Mouse (Mus musculus) embryonic facial prominence, embryonic 13.5 days (tissue): ENCODE results near the gene Mtmr4. TPM values are rescaled to one million over a fixed set of nuclear protein-coding genes. Genes with fewer than 3 reads are reported as not detected.
A peak's percentile ranks its signal among the peaks of the same experiment; 100 is the strongest.

Source experiments
- ATAC-seq: fragments of 200-750 bp; cut with Nextera tagmentation; 2 replicates; pipeline ENCODE4 v1.8.0; 2017; ENCODE audit warnings: low read depth; ENCODE audit not compliant: insufficient number of reproducible peaks, insufficient read depth, low FRiP score, low TSS enrichment
- H3K27ac ChIP-seq: fragments of 300-500 bp; sonication (generic); 2 replicates; pipeline ENCODE4 v1.5.1; 2015; ENCODE audit warnings: moderate library complexity, mild to moderate bottlenecking, inconsistent platforms
- H3K27me3 ChIP-seq: fragments of 300-500 bp; sonication (generic); 2 replicates; pipeline ENCODE4 v1.6.1; 2015; ENCODE audit warnings: mild to moderate bottlenecking, inconsistent platforms
- H3K36me3 ChIP-seq: fragments of 300-500 bp; sonication (generic); 2 replicates; pipeline ENCODE4 v1.6.1; 2015; ENCODE audit warnings: mild to moderate bottlenecking, inconsistent platforms
- H3K4me1 ChIP-seq: fragments of 300-500 bp; sonication (generic); 2 replicates; pipeline ENCODE4 v1.6.1; 2015; ENCODE audit warnings: inconsistent platforms
- H3K4me2 ChIP-seq: fragments of 300-500 bp; sonication (generic); 2 replicates; pipeline ENCODE4 v1.6.1; 2015; ENCODE audit warnings: moderate library complexity, mild to moderate bottlenecking, inconsistent platforms
- H3K4me3 ChIP-seq: fragments of 300-500 bp; sonication (generic); 2 replicates; pipeline ENCODE4 v1.5.1; 2015; ENCODE audit warnings: mild to moderate bottlenecking, inconsistent platforms
- H3K9ac ChIP-seq: fragments of 300-500 bp; sonication (generic); 2 replicates; pipeline ENCODE4 v1.6.1; 2015; ENCODE audit warnings: mild to moderate bottlenecking, inconsistent platforms
- H3K9me3 ChIP-seq: fragments of 300-500 bp; sonication (generic); 2 replicates; pipeline ENCODE4 v1.6.1; 2016; ENCODE audit warnings: inconsistent platforms
- WGBS: fragments of 180-500 bp; shearing (Covaris S2); methylation state at CpG from one replicate; pipeline ENCODE4 v1.1.7; 2015; ENCODE audit warnings: mixed read lengths; 5-methylcytosine and 5-hydroxymethylcytosine counted together
- polyA plus RNA-seq: library from polyadenylated mRNA; unstranded; fragments of >200 nt; fragmentation: Nextera tagmentation; extraction: Ambion mirVana; gene quantifications from 2 replicates; pipeline ENCODE4 v1.2.1, GENCODE M21; 2015

Mtmr4 gene
- 31.9 and 35.2 TPM in 2 replicates for polyA plus RNA-seq

DNA sequence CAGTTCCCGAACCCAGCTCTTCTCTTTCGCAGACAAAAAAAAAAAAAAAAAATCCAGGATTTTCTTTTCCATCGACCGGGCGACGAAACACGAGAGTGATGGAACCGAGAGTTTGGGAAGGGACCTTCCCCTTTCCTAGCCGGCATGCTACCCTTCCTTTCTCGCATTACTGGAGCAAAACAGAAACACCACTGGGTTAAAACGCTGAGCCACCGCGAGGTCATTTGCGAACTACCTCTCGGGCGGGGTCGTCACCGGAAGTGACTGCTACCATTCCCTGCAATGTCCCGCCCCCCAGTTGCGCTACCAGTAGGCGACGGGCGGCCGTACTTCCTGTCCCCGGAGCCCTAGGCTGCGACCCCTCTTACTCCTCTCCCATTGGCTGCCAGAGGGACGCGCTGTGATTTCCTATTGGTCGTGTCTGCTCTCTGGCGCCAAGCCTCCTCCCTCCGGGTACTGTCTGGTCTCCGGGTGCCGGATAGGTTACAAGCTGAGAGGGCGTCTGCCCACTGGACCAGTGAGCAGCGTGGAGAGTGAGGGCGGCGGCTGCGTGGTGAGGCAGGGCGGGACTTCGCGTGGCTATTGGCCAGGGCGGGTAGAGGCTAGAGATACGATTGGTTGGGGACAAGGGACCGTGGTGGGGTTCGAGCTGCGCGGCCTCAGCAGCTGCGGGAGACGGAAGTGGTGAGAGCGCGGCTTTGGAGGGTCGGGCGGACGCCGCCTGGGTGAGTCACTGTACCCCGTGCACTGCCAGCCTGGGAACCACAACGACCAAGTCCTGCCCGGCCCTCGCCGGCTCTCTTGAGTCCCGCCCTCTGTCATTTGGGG, at the start of gene Mtmr4:
TSS of gene Mtmr4 (plus strand) at position 637 of the 828 bp plus-strand sequence.
- H3K9me3 ChIP-seq: no peaks in the 10 kb centered on the region
- H3K9ac ChIP-seq: peak within 1 kb of the TSS; percentile 91
- H3K4me2 ChIP-seq: peak within 1 kb of the TSS; percentile 95
- H3K27me3 ChIP-seq: no peaks in the 10 kb centered on the region
- peak; percentile 98 for ATAC-seq
- H3K4me3 ChIP-seq: peak within 1 kb of the TSS; percentile 82
- H3K27ac ChIP-seq: peak within 1 kb of the TSS; percentile 96
- H3K36me3 ChIP-seq: 0 out of 2 replicates have a peak, but pooled peaks cover 8% of the 10 kb centered on the region
- under 1% methylated on average over 61 of the region's 61 CpGs for WGBS
- peaks cover 62% of the 10 kb centered on the region for H3K4me1 ChIP-seq

DNA sequence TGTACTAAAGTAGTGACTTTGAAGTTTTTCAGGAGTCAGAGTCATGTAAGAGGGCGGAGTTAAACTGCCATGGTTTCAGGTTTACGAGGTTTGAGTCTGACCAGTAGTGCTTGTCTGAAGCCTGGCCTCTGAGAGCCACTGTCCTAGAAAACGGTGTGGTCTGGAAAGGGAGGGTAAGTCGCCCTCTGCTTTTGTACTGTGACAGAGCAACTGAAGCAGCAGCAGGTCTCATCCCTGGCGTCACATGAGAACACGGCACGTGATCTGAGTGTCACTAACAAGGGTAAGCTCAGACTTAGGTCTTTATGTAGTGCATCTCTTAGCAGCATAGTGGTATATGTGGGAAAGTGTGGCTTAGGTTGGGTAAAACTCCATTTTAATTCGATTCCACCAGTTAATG, 49.7 kb upstream of the Mtmr4 start:
- no peak overlapping the region for H3K4me3 ChIP-seq
- H3K4me1 ChIP-seq: no peaks in the 10 kb centered on the region
- H3K9me3 ChIP-seq: no peaks in the 10 kb centered on the region
- ATAC-seq: no peak
- no peak overlapping the region for H3K4me2 ChIP-seq
- H3K27me3 ChIP-seq: no peaks in the 10 kb centered on the region
- no peak overlapping the region for H3K27ac ChIP-seq
- H3K9ac ChIP-seq: no peak overlapping the region
- no peaks in the 10 kb centered on the region for H3K36me3 ChIP-seq
- 33% methylated on average over 8 of the region's 8 CpGs for WGBS

DNA sequence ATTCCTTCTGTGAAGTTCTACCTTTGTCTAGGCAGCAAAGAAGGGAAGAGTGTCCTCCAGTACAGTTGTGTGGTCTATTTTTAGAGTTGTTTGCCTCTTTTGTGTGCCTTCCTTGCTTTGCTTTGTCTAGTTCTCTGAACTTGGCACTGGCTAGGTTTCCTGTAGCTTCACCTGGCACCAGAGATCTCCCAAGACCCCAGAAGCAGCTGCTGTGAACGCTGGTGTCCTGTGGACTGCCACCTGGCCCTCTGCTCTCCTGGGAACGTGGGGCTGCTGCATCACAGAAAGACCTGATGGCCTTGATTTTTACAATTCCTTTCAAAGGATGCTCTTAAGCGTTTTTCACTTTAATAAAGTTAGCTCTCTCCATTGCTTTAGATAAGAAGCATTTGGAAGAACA, 49.1 kb upstream of the Mtmr4 start:
- WGBS: 59% methylated on average over 3 of the region's 3 CpGs
- H3K27ac ChIP-seq: no peak overlapping the region

DNA sequence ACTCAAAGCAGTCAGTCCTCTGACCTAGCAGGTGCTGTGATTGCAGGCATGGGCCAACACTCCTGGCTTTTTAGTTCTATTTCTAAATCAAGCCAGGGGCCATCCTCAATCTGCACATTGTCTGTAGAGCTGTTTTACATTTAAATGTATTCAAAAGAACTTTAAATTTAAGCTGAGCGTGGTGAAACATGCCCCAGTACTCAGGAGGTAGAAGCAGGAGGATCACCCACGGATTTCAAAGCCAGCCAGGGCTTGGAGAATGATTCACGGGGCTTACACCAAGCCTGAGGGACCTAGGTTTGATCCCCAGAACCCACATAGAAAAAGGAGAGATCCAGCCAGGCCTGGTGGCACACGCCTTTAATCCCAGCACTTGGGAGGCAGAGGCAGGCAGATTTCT, 38.6 kb upstream of the Mtmr4 start:
- Histone ChIP-seq H3K4me3 (no peak overlapping the region), H3K9ac (no peak overlapping the region), H3K36me3 (no peaks in the 10 kb centered on the region), H3K27ac (no peak overlapping the region), H3K4me2 (no peak overlapping the region), H3K9me3 (no peaks in the 10 kb centered on the region), H3K4me1 (no peaks in the 10 kb centered on the region; the same call in 1 of the 2 replicates), H3K27me3 (no peaks in the 10 kb centered on the region)
- no peak for ATAC-seq
- WGBS: 75% methylated on average over 4 of the region's 4 CpGs

More for the DNA sequence above, 49.1 kb upstream of the Mtmr4 start:
- H3K4me2 ChIP-seq: no peak overlapping the region
- ATAC-seq: no peak
- no peaks in the 10 kb centered on the region for H3K36me3 ChIP-seq
- no peak overlapping the region for H3K9ac ChIP-seq
- H3K4me3 ChIP-seq: no peak overlapping the region
- no peaks in the 10 kb centered on the region for H3K4me1 ChIP-seq
- no peaks in the 10 kb centered on the region for H3K9me3 ChIP-seq
- no peaks in the 10 kb centered on the region for H3K27me3 ChIP-seq

DNA sequence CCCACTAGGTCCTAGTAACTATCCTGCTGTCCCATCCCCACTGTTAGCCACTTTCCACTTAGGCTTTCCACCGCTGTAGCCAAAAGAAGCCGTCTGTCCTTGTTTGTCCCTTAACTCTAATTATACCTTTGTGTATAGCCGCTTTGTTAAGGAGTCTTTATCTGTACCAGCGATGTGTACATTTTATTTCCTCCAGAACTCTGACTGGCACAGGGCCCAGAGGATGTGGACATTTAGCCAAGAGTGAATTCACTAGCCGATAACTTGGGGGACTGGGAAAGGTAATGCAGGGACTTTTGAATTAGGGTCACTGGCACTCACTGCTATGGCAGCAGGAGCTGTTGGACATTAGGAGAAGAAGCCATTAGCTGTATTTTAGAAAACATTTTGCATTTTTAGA, 37.6 kb upstream of the Mtmr4 start:
- Histone ChIP-seq H3K4me1 (no peaks in the 10 kb centered on the region; the same call in 1 of the 2 replicates), H3K9ac (no peak overlapping the region), H3K27ac (peak overlapping the region; percentile 13; the same call in 1 of the 2 replicates), H3K36me3 (no peaks in the 10 kb centered on the region), H3K27me3 (no peaks in the 10 kb centered on the region), H3K4me3 (no peak overlapping the region), H3K9me3 (no peaks in the 10 kb centered on the region), H3K4me2 (no peak overlapping the region)
- ATAC-seq: no peak
- WGBS: 54% methylated on average over 5 of the region's 5 CpGs

DNA sequence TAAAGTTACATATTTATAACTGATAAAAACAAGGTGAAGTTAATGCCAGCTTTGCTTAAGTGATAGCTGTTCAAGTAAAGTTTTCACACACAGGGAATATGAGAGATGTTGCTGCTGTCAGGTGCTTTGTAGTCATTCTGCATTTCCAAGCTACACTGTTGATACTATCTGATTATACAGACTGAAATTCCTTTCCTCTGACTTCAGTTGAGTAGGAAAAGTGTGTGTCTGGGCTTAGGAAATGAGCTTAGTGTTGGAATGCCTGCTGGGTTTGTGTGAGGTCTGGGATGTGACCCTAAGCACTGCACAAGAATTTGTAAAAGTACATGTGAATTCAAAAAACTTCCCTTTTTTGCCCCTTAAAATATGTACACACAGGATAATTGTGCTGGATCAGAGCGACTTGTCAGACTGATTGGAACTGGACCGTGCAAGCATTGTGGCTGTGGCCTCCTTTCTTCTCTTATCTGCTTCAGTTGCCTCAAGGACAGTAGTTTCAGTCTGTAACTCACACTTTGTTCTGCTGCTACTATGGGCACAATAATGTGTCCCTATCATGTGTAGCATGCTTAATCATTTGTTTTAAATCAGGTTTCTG, 36.8 kb upstream of the Mtmr4 start:
- 30% methylated on average over 2 of the region's 2 CpGs for WGBS
- no peaks in the 10 kb centered on the region for H3K9me3 ChIP-seq
- no peak overlapping the region for H3K4me2 ChIP-seq
- H3K4me3 ChIP-seq: no peak overlapping the region
- no peaks in the 10 kb centered on the region; the same call in 1 of the 2 replicates for H3K4me1 ChIP-seq
- H3K9ac ChIP-seq: no peak overlapping the region
- H3K27ac ChIP-seq: no peak overlapping the region
- ATAC-seq: no peak
- H3K36me3 ChIP-seq: no peaks in the 10 kb centered on the region
- H3K27me3 ChIP-seq: no peaks in the 10 kb centered on the region

DNA sequence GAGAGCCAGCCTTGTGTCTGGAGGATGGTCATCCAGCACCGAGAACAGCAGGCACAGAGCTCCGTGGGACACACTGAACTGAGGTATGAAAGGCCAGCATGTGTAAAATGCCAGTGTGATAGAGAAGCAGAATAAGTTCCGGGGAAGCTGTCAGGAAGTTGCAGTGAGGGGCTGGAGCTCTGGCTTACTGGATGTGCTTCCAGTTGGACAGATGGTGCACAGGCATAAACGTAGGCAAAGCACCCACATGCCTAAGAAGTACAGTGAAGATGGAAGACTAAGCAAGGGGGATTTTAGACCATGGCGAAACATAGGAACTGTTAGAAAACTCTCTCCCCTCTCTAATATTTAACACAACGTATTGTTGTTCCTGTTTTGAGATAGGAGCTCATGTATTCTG, 30.8 kb upstream of the Mtmr4 start:
- H3K9me3 ChIP-seq: no peaks in the 10 kb centered on the region
- H3K27me3 ChIP-seq: no peaks in the 10 kb centered on the region
- no peak for ATAC-seq
- 74% methylated on average over 6 of the region's 6 CpGs for WGBS
- no peak overlapping the region for H3K9ac ChIP-seq
- no peak overlapping the region for H3K27ac ChIP-seq
- no peaks in the 10 kb centered on the region for H3K36me3 ChIP-seq
- H3K4me2 ChIP-seq: no peak overlapping the region
- H3K4me3 ChIP-seq: no peak overlapping the region
- no peaks in the 10 kb centered on the region for H3K4me1 ChIP-seq

DNA sequence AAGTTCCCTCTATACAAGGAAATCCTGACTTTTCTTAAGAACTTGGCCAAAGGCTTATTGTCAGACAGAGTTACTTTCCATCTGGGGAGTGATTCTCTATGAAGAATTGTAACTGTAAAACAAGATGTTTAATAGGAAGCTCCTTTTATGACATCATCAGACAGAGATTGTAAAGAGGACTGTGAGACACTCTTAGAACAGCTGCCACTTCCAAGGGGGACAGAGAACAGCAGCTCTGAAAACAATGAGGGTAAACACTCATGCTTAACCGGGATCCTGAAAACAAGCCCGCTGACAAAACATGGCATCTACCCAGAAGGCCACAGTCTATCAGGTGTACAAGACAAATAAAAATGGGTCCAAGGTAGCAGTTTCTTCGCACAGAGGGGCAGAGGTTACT, 25.5 kb upstream of the Mtmr4 start, which contains the start of gene Gm11492:
TSS of gene Gm11492 (plus strand) at position 153 of the 400 bp plus-strand sequence.
- H3K36me3 ChIP-seq: no peaks in the 10 kb centered on the region
- WGBS: 81% methylated on average over 3 of the region's 3 CpGs
- H3K4me3 ChIP-seq: no peak within 1 kb of the TSS
- no peak within 1 kb of the TSS for H3K9ac ChIP-seq
- H3K27me3 ChIP-seq: no peaks in the 10 kb centered on the region
- no peak for ATAC-seq
- no peak within 1 kb of the TSS for H3K27ac ChIP-seq
- no peaks in the 10 kb centered on the region for H3K9me3 ChIP-seq
- peaks cover 8% of the 10 kb centered on the region; the same call in 1 of the 2 replicates for H3K4me1 ChIP-seq
- no peak within 1 kb of the TSS for H3K4me2 ChIP-seq

DNA sequence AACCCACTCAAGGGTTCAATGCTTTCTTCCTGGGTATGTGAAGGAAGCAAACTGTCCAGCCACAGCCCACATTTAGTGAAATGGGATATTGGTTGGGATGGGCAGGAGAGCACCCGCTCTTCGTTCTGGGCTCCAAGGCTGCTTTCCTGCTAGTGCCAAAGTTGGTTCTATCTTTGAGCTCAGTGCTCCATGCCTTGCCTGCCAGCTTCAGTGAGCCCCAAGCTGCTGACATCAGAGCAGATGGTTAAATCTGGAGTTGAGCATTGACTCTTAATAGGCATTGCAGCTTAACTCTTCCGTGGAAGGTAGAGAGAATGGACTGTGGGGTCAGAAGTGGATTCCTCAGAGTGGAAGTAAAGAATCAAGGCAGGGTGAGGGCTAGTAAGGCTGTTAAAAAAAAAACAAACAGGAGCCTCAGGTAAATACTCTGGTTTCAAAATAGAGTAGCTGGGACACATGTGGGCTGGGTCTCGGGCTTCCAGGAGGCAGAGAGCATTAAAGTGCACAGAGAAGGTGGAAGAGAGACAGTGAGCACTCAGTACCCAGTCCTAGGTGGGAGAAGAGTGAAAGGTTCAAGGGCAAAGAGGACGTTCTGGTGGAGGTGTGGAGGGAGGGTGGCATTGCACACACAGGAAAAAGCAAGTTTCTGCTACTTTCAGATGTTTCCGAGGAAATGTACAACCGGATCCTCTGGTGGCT, 23.6 kb upstream of the Mtmr4 start, which contains the start of gene Sept4:
TSS of gene Sept4 (plus strand) at position 649 of the 699 bp plus-strand sequence.
- Histone ChIP-seq H3K27ac (no peak within 1 kb of the TSS), H3K27me3 (no peaks in the 10 kb centered on the region), H3K9me3 (no peaks in the 10 kb centered on the region), H3K9ac (no peak within 1 kb of the TSS), H3K36me3 (no peaks in the 10 kb centered on the region), H3K4me2 (no peak within 1 kb of the TSS), H3K4me3 (no peak within 1 kb of the TSS), H3K4me1 (peaks cover 13% of the 10 kb centered on the region; the same call in 1 of the 2 replicates)
- 73% methylated on average over 7 of the region's 7 CpGs for WGBS
- no peak for ATAC-seq

DNA sequence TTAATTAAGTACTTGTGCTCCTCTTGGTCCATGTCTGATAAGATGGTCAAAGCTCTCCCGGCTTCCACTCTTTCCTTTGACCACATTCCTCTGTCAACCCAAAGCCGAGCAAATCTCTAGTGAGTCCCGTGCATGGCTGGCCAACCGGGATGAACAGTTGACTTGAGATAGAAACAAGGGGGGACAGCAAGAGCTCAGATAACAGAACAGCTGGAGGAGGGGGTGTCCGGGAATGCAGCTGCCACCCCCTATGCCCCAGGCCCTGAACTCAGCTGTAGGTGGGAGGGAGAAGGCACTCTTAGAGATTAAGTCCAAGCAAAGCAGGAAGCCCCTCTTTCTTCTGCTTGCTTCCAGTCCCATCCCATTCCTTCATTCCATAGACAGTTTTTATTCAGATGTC, 21.2 kb upstream of the Mtmr4 start:
- Histone ChIP-seq H3K36me3 (no peaks in the 10 kb centered on the region), H3K27me3 (no peaks in the 10 kb centered on the region), H3K4me1 (peaks cover 13% of the 10 kb centered on the region; the same call in 1 of the 2 replicates), H3K27ac (0 out of 2 replicates have a peak overlapping the region, but pooled peaks have one; percentile 12), H3K9ac (no peak overlapping the region), H3K9me3 (no peaks in the 10 kb centered on the region), H3K4me2 (no peak overlapping the region), H3K4me3 (no peak overlapping the region)
- ATAC-seq: no peak
- 58% methylated on average over 5 of the region's 5 CpGs for WGBS

DNA sequence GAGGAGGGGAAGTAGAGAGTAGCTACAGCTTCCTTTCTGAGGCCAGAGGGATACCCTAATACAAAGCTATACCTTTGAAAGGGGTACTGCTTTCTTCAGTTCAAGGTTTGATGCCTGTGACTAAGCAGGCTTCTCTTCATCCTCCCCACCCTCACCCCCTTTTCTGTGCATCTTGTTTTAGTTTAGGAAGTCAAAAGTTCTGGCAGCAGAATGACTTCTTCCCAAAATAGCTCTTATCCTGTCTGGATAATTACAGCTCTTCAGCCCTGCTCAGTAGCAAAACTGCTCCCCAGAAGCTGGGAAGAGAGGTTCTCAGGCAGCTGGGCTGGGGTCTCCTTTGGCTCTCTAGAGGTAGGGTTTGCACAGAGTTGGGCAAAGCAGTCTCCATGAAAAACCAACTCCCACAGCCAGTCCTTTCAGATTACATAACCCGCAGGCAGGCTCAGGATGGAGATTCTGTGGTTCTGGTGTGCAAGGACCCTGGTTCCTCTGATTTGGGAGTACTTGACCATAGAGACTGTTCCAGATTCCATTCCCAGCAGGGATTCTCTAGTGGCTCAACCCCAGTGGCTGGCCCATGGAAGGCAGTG, 20.5 kb upstream of the Mtmr4 start:
- Histone ChIP-seq H3K4me3 (no peak overlapping the region), H3K9me3 (no peaks in the 10 kb centered on the region), H3K4me1 (peaks cover 13% of the 10 kb centered on the region; the same call in 1 of the 2 replicates), H3K4me2 (no peak overlapping the region), H3K9ac (no peak overlapping the region), H3K27me3 (no peaks in the 10 kb centered on the region), H3K27ac (0 out of 2 replicates have a peak overlapping the region, but pooled peaks have one; percentile 28), H3K36me3 (no peaks in the 10 kb centered on the region)
- no peak for ATAC-seq
- WGBS: 85% methylated on average over 1 of the region's 1 CpGs
